Mouse (Mus musculus): ENCODE measurements at regions not wholly inside any gene's neighbourhood (a gene's known extent, or its start where the extent isn't known, plus 50 kb on each side); places are given as distances from the start of the nearest gene placed in this dataset.
A peak's percentile ranks its signal among the peaks of the same experiment; 100 is the strongest.

DNA sequence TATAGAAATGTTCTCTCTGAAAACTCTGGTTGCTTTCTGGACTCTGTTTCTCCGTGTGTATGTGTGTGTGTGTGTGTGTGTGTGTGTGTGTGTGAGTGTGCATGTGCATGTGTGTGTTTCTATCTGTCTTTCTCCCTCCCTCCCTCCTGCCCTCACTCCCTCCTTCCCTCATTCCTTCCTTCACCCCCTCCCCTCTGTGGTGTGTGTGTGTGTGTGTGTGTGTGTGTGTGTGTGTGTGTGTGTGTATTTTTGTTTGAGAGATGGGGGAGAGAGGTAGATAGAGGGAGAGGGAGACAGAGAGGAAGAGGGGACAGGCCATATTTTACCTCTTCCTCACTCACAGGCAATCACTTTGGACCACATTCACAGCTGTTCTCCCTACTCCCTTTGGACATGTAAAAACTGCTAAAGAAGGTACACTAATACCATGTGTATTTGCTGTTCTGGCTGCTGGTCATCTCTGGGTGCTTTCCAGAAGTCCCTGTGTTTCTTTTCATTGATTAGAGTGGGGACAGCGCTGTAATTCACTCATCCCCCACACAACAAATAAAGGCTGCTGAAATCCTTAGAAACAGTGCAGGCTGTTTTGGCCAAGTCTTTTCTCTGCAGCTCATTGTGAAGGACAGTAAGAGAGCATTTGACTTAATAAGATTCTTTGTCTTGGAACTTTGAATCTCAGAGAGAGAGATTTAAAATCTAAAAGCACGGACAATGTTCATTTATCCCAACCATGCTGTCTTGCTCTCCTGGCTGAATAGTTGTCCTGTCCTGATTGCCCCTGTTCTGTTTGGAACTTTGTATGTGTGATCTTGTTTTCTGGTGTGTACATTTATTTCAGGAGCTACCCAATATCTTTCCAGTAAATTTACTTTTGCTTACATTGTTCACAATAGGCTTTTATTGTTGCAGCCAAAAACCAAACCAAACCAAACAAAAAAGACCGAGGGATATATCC lies 370.9 kb downstream of the Ppargc1a start:
- WGBS = 50% methylated on average over 4 of the region's 4 CpGs
- Histone ChIP-seq H3K4me1 (ENCODE audit: control insufficient read depth, insufficient read depth, low read length) (no peaks in the 10 kb centered on the region), H3K36me3 (ENCODE audit: control insufficient read depth, insufficient read depth, low read length) (no peaks in the 10 kb centered on the region), H3K9me3 (ENCODE audit: control insufficient read depth, low read length) (no peaks in the 10 kb centered on the region), H3K4me2 (ENCODE audit: low read length) (no peak overlapping the region), H3K9ac (replicated peaks; ENCODE audit: low read length) (no peak overlapping the region), H3K27me3 (ENCODE audit: control insufficient read depth, insufficient read depth, low read length) (no peaks in the 10 kb centered on the region), H3K27ac (replicated peaks; ENCODE audit: low read depth, low read length) (no peak overlapping the region), H3K4me3 (replicated peaks; ENCODE audit: low read depth, low read length) (no peak overlapping the region)
- no peak for ATAC-seq (ENCODE audit: low FRiP score, low TSS enrichment)
- peak; percentile 22 for DNase-seq

DNA sequence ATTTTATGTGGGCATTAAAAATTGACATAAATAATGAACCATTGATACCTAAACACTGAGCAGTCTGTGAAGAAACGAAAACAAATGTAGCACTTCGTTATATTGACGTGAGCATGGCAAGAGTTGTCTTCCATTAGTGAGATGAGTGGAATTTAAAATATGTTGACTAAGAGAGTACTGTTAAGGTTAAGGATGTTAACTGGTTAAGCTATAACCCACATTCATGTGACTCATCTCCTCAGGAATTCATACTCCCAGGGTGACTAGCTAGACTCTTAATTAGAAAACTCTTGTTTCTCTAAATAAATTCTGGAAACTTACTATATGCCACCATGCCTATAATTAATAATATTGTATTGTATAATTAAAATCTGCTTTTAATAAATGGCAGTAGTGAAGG lies 376.9 kb downstream of the Ppargc1a start:
- H3K4me1 ChIP-seq (ENCODE audit: control insufficient read depth, insufficient read depth, low read length) = no peaks in the 10 kb centered on the region
- no peak overlapping the region for H3K9ac ChIP-seq (replicated peaks; ENCODE audit: low read length)
- 93% methylated on average over 3 of the region's 3 CpGs for WGBS
- no peaks in the 10 kb centered on the region for H3K27me3 ChIP-seq (ENCODE audit: control insufficient read depth, insufficient read depth, low read length)
- H3K27ac ChIP-seq (replicated peaks; ENCODE audit: low read depth, low read length) = no peak overlapping the region
- DNase-seq = no peak
- ATAC-seq (ENCODE audit: low FRiP score, low TSS enrichment) = no peak
- no peaks in the 10 kb centered on the region for H3K9me3 ChIP-seq (ENCODE audit: control insufficient read depth, low read length)
- no peak overlapping the region for H3K4me3 ChIP-seq (replicated peaks; ENCODE audit: low read depth, low read length)
- no peaks in the 10 kb centered on the region for H3K36me3 ChIP-seq (ENCODE audit: control insufficient read depth, insufficient read depth, low read length)
- no peak overlapping the region for H3K4me2 ChIP-seq (ENCODE audit: low read length)

DNA sequence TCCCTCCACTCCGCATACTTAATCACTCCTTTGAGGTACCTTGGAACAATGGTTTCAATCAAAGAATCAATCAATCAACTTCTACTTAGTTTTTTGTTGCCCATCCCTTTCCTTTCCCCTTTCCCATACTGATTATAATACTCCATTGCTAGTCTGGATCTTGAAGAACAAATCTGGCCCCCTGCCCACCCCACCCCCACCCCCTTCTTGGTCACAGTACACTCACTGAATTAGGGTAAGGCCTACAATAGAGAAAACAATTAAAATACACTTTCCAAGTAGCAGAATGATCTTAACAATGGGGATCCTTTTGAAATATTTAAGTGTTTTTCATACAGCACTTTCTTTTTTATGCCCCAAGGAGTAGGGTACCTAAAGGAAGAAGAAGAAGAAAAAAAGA lies 397.7 kb downstream of the Ppargc1a start:
- Histone ChIP-seq H3K9me3 (ENCODE audit: control insufficient read depth, low read length) (no peaks in the 10 kb centered on the region), H3K9ac (replicated peaks; ENCODE audit: low read length) (no peak overlapping the region), H3K36me3 (ENCODE audit: control insufficient read depth, insufficient read depth, low read length) (no peaks in the 10 kb centered on the region), H3K4me3 (replicated peaks; ENCODE audit: low read depth, low read length) (no peak overlapping the region), H3K4me2 (ENCODE audit: low read length) (no peak overlapping the region), H3K27ac (replicated peaks; ENCODE audit: low read depth, low read length) (no peak overlapping the region), H3K4me1 (ENCODE audit: control insufficient read depth, insufficient read depth, low read length) (no peaks in the 10 kb centered on the region), H3K27me3 (ENCODE audit: control insufficient read depth, insufficient read depth, low read length) (no peaks in the 10 kb centered on the region)
- no peak for DNase-seq
- WGBS = 70% methylated on average over 1 of the region's 1 CpGs
- no peak for ATAC-seq (ENCODE audit: low FRiP score, low TSS enrichment)

DNA sequence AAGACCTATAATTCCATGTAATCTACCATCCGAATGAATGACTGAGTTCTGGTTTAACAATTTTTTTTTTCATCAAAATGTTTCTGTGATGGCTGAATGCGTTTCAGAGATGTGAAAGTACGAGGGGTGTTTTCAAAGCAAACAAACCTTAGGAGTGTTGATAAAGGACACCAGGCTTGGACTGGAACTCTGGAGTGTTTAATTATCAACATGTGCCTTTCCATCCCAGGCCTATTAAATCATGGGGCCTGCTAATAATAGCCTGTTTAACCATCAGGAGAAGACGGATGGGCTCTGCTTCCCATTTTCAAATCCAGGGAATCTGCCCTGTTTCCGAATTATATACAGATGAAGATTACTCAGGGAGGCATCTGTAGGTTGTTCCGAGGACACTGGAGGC lies 399.3 kb downstream of the Ppargc1a start:
- 88% methylated on average over 6 of the region's 6 CpGs for WGBS

DNA sequence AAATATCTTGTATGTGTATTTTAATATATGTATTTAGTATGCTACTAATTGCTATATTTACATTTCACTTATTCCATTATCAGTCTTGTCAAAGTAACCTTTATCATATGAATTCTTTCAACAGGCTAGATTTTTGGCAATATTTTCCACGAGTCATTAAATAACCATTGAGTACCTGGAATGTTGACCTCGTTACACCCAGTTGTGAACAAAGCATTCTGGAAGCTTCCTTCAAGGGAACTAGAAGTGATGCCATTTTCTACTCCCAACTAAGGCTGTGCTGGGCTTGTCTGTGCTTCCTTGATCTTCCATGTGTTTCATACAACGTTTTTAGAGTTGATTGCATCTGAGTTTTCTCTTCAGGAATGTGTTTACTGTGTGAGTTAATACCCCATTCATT lies 410.6 kb downstream of the Ppargc1a start:
- Histone ChIP-seq H3K36me3 (ENCODE audit: control insufficient read depth, insufficient read depth, low read length) (no peaks in the 10 kb centered on the region), H3K4me1 (ENCODE audit: control insufficient read depth, insufficient read depth, low read length) (no peaks in the 10 kb centered on the region), H3K4me2 (ENCODE audit: low read length) (no peak overlapping the region), H3K27ac (replicated peaks; ENCODE audit: low read depth, low read length) (no peak overlapping the region), H3K9me3 (ENCODE audit: control insufficient read depth, low read length) (no peaks in the 10 kb centered on the region), H3K27me3 (ENCODE audit: control insufficient read depth, insufficient read depth, low read length) (no peaks in the 10 kb centered on the region), H3K9ac (replicated peaks; ENCODE audit: low read length) (no peak overlapping the region), H3K4me3 (replicated peaks; ENCODE audit: low read depth, low read length) (no peak overlapping the region)
- ATAC-seq (ENCODE audit: low FRiP score, low TSS enrichment) = no peak
- no peak for DNase-seq
- 67% methylated on average over 3 of the region's 3 CpGs for WGBS

More for the DNA sequence above, 399.3 kb downstream of the Ppargc1a start:
- Histone ChIP-seq H3K9ac (replicated peaks; ENCODE audit: low read length) (no peak overlapping the region), H3K4me1 (ENCODE audit: control insufficient read depth, insufficient read depth, low read length) (no peaks in the 10 kb centered on the region), H3K36me3 (ENCODE audit: control insufficient read depth, insufficient read depth, low read length) (no peaks in the 10 kb centered on the region), H3K4me2 (ENCODE audit: low read length) (no peak overlapping the region), H3K4me3 (replicated peaks; ENCODE audit: low read depth, low read length) (no peak overlapping the region), H3K27ac (replicated peaks; ENCODE audit: low read depth, low read length) (no peak overlapping the region), H3K27me3 (ENCODE audit: control insufficient read depth, insufficient read depth, low read length) (no peaks in the 10 kb centered on the region), H3K9me3 (ENCODE audit: control insufficient read depth, low read length) (no peaks in the 10 kb centered on the region)
- no peak for DNase-seq
- ATAC-seq (ENCODE audit: low FRiP score, low TSS enrichment) = no peak

DNA sequence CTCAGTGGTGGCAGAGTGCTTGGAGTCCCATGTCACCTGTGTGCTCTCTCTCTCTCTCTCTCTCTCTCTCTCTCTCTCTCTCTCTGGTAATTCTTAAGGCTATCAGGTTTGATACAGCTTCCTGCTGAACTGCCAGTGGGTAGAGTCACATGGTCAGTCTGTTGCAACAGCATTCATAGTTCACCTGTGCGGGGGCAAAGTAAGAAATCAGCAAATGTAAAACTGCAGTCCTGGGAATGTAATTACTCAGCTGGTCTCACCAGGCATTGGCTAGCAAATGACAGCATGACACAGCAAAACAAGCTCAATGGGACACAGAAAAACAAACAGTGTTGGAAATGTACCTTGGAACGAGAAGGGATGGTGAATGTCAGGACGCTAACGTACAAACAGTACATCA lies 422.7 kb downstream of the Ppargc1a start:
- no peaks in the 10 kb centered on the region for H3K36me3 ChIP-seq (ENCODE audit: control insufficient read depth, insufficient read depth, low read length)
- H3K9me3 ChIP-seq (ENCODE audit: control insufficient read depth, low read length) = no peaks in the 10 kb centered on the region
- 87% methylated on average over 4 of the region's 4 CpGs for WGBS
- no peak overlapping the region for H3K9ac ChIP-seq (replicated peaks; ENCODE audit: low read length)
- no peaks in the 10 kb centered on the region for H3K4me1 ChIP-seq (ENCODE audit: control insufficient read depth, insufficient read depth, low read length)
- no peak overlapping the region for H3K27ac ChIP-seq (replicated peaks; ENCODE audit: low read depth, low read length)
- H3K4me2 ChIP-seq (ENCODE audit: low read length) = no peak overlapping the region
- H3K4me3 ChIP-seq (replicated peaks; ENCODE audit: low read depth, low read length) = no peak overlapping the region
- ATAC-seq (ENCODE audit: low FRiP score, low TSS enrichment) = no peak
- no peaks in the 10 kb centered on the region for H3K27me3 ChIP-seq (ENCODE audit: control insufficient read depth, insufficient read depth, low read length)
- DNase-seq = no peak

DNA sequence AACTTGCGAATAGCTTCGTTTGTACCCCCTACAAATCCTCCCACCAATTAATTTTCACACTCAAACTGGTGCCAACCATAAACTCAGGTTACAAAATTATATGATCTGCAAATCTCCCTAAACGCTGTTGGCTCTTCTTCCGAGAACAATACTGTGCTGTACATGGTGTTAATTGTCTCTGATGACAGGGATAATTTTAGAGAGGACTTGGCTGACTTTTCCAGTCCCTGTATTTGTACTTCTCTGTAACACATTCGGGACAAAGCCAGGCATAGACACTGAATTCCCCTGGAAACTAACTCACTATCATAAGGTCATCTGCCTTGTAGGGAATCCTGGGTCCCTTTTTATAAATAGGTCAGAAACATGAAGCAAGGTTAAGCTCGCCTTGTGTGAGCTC lies 442.4 kb downstream of the Ppargc1a start:
- WGBS = 85% methylated on average over 6 of the region's 6 CpGs

DNA sequence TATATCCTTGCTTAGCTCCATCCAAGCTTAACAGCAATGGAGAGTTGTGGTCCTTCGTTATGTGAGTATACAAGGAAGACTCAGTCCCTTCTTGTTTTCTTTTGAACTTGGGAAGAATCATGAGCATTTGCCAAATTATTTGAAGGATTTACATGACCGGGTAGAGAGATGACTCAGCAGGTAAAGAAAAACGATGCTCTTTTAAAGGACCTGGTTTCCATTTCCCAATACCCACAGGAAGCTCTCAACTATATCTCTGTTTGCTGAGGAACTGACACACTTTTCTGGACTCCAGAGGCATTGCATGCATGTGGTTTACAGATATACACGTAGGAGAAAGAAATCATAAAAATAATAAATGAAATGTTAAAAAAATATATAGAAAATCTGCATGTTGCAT lies 457.5 kb downstream of the Ppargc1a start:
- Histone ChIP-seq H3K27me3 (ENCODE audit: control insufficient read depth, insufficient read depth, low read length) (no peaks in the 10 kb centered on the region), H3K9me3 (ENCODE audit: control insufficient read depth, low read length) (no peaks in the 10 kb centered on the region), H3K4me2 (ENCODE audit: low read length) (no peak overlapping the region), H3K4me3 (replicated peaks; ENCODE audit: low read depth, low read length) (no peak overlapping the region), H3K27ac (replicated peaks; ENCODE audit: low read depth, low read length) (no peak overlapping the region), H3K4me1 (ENCODE audit: control insufficient read depth, insufficient read depth, low read length) (no peaks in the 10 kb centered on the region), H3K36me3 (ENCODE audit: control insufficient read depth, insufficient read depth, low read length) (no peaks in the 10 kb centered on the region), H3K9ac (replicated peaks; ENCODE audit: low read length) (no peak overlapping the region)
- no peak for ATAC-seq (ENCODE audit: low FRiP score, low TSS enrichment)
- 83% methylated on average over 4 of the region's 4 CpGs for WGBS
- DNase-seq = no peak

More for the DNA sequence above, 442.4 kb downstream of the Ppargc1a start:
- no peak for DNase-seq
- Histone ChIP-seq H3K9me3 (ENCODE audit: control insufficient read depth, low read length) (no peaks in the 10 kb centered on the region), H3K36me3 (ENCODE audit: control insufficient read depth, insufficient read depth, low read length) (no peaks in the 10 kb centered on the region), H3K27ac (replicated peaks; ENCODE audit: low read depth, low read length) (no peak overlapping the region), H3K4me3 (replicated peaks; ENCODE audit: low read depth, low read length) (no peak overlapping the region), H3K4me1 (ENCODE audit: control insufficient read depth, insufficient read depth, low read length) (no peaks in the 10 kb centered on the region), H3K27me3 (ENCODE audit: control insufficient read depth, insufficient read depth, low read length) (no peaks in the 10 kb centered on the region), H3K9ac (replicated peaks; ENCODE audit: low read length) (no peak overlapping the region), H3K4me2 (ENCODE audit: low read length) (no peak overlapping the region)
- no peak for ATAC-seq (ENCODE audit: low FRiP score, low TSS enrichment)

DNA sequence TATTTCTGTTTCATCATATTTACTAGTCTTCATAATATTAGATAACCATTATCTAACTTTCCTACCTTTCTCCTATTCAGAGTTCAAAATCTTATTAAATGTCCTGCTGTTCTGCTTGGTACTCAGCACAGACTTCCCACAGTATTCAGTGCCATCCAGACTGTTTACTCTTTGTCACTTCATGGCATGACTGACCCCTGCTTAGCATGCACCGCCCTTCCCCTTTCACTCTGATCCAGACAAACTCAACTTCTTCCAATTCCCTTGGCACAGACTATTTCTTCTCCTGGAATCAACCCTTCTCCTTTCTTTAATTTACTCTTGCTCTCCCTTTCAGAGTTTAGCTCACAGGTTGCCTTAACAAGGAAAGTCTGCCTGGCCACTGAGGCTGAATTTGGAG lies 458.8 kb downstream of the Ppargc1a start:
- ATAC-seq (ENCODE audit: low FRiP score, low TSS enrichment) = no peak
- WGBS = 83% methylated on average over 1 of the region's 1 CpGs
- DNase-seq = peak; percentile 5
- Histone ChIP-seq H3K36me3 (ENCODE audit: control insufficient read depth, insufficient read depth, low read length) (no peaks in the 10 kb centered on the region), H3K27me3 (ENCODE audit: control insufficient read depth, insufficient read depth, low read length) (no peaks in the 10 kb centered on the region), H3K4me3 (replicated peaks; ENCODE audit: low read depth, low read length) (no peak overlapping the region), H3K9ac (replicated peaks; ENCODE audit: low read length) (no peak overlapping the region), H3K9me3 (ENCODE audit: control insufficient read depth, low read length) (no peaks in the 10 kb centered on the region), H3K4me2 (ENCODE audit: low read length) (no peak overlapping the region), H3K4me1 (ENCODE audit: control insufficient read depth, insufficient read depth, low read length) (no peaks in the 10 kb centered on the region), H3K27ac (replicated peaks; ENCODE audit: low read depth, low read length) (no peak overlapping the region)
